In genomic region chr9:41272596-41272995, GRCm38 (mm10) we compare ENCODE assay signal across 9 mouse cellular contexts.
DNase-seq lines count a peak whose midpoint lies in the region; ATAC-seq and TF ChIP-seq lines count a peak whose summit lies in the region.
"Had no signal": no experiment of that assay in that cellular context is flagged by ENCODE, and none has a peak within 500 bp of the region (broad histone marks: within the 10 kb centered on the region; RNA-seq: fewer than 3 reads in every experiment).

No protein-coding gene starts in this region.

- H3K4me2 ChIP-seq in intestine, embryonic 14.5 days (ENCODE audit: low read length): peak overlapping the region; percentile 55
- H3K4me2 ChIP-seq in intestine, postnatal 0 days (replicated peaks; ENCODE audit: low read depth): no peak overlapping the region; the same call in 1 of the 2 replicates
- H3K4me2 ChIP-seq in heart, embryonic 16.5 days (ENCODE audit: low read depth, low read length): peak overlapping the region; percentile 12; the same call in 1 of the 2 replicates
- peak overlapping the region; percentile 51 for H3K4me2 ChIP-seq in midbrain, embryonic 11.5 days

- H3K9me3 ChIP-seq in intestine, embryonic 14.5 days (ENCODE audit: control insufficient read depth, low read length): no peaks in the 10 kb centered on the region
- H3K9me3 ChIP-seq in intestine, postnatal 0 days (ENCODE audit: control insufficient read depth): no peaks in the 10 kb centered on the region
- peaks cover 4% of the 10 kb centered on the region; the same call in 1 of the 2 replicates for H3K9me3 ChIP-seq in heart, embryonic 16.5 days (replicated peaks; ENCODE audit: control insufficient read depth, low read length)
- H3K9me3 ChIP-seq in midbrain, embryonic 11.5 days (ENCODE audit: control insufficient read depth, low read length): peaks cover 3% of the 10 kb centered on the region; the same call in 1 of the 2 replicates

- H3K27ac ChIP-seq in intestine, embryonic 14.5 days (ENCODE audit: low read depth): peak overlapping the region; percentile 57; the same call in 1 of the 2 replicates
- no peak overlapping the region for H3K27ac ChIP-seq in intestine, postnatal 0 days (ENCODE audit: low read depth, low read length)
- H3K27ac ChIP-seq in heart, embryonic 16.5 days (ENCODE audit: low read length): no peak overlapping the region
- peak overlapping the region; percentile 96 for H3K27ac ChIP-seq in midbrain, embryonic 11.5 days (ENCODE audit: low read depth, low read length)
- no peak overlapping the region for H3K27ac ChIP-seq in thymus, adult 2 months (ENCODE audit: control insufficient read depth, insufficient read depth, low read length)

- H3K9ac ChIP-seq in intestine, embryonic 14.5 days (ENCODE audit: low read length): peak overlapping the region; percentile 22; the same call in 1 of the 2 replicates
- H3K9ac ChIP-seq in intestine, postnatal 0 days (ENCODE audit: low read depth, low read length): no peak overlapping the region
- no peak overlapping the region for H3K9ac ChIP-seq in heart, embryonic 16.5 days (ENCODE audit: low read length)
- H3K9ac ChIP-seq in midbrain, embryonic 11.5 days (ENCODE audit: low read length): peak overlapping the region; percentile 39

- H3K36me3 ChIP-seq in intestine, embryonic 14.5 days (ENCODE audit: control insufficient read depth, insufficient read depth, low read length): no peaks in the 10 kb centered on the region
- no peaks in the 10 kb centered on the region for H3K36me3 ChIP-seq in intestine, postnatal 0 days (ENCODE audit: control insufficient read depth, insufficient read depth)
- no peaks in the 10 kb centered on the region for H3K36me3 ChIP-seq in heart, embryonic 16.5 days (ENCODE audit: control insufficient read depth, insufficient read depth)
- no peaks in the 10 kb centered on the region for H3K36me3 ChIP-seq in midbrain, embryonic 11.5 days (ENCODE audit: control insufficient read depth, insufficient read depth, low read length)
- H3K36me3 ChIP-seq in thymus, adult 2 months (ENCODE audit: control insufficient read depth, insufficient read depth, low read length): no peaks in the 10 kb centered on the region

- H3K4me3 ChIP-seq in intestine, embryonic 14.5 days (ENCODE audit: low read depth, low read length): 0 out of 2 replicates have a peak overlapping the region, but pooled peaks have one; percentile 36
- H3K4me3 ChIP-seq in intestine, postnatal 0 days (ENCODE audit: low read depth, low read length): no peak overlapping the region
- H3K4me3 ChIP-seq in heart, embryonic 16.5 days (ENCODE audit: low read length): no peak overlapping the region
- H3K4me3 ChIP-seq in midbrain, embryonic 11.5 days (ENCODE audit: low read depth, low read length): no peak overlapping the region
- no peak overlapping the region for H3K4me3 ChIP-seq in thymus, adult 2 months (ENCODE audit: control insufficient read depth, insufficient read depth, low read length)

- no peak for TF ChIP-seq POLR2A in thymus, adult 2 months (IDR thresholded peaks at IDR 0.05; ENCODE audit: control insufficient read depth, extremely low read depth, insufficient read depth, low read length, poor library complexity)

- no peaks in the 10 kb centered on the region for H3K27me3 ChIP-seq in intestine, embryonic 14.5 days (replicated peaks; ENCODE audit: control insufficient read depth, insufficient read depth, low read length)
- no peaks in the 10 kb centered on the region for H3K27me3 ChIP-seq in intestine, postnatal 0 days (replicated peaks; ENCODE audit: control insufficient read depth, insufficient read depth, low read length)
- H3K27me3 ChIP-seq in heart, embryonic 16.5 days (ENCODE audit: control insufficient read depth, insufficient read depth, low read length): no peaks in the 10 kb centered on the region
- H3K27me3 ChIP-seq in midbrain, embryonic 11.5 days (ENCODE audit: control insufficient read depth, insufficient read depth, low read length): no peaks in the 10 kb centered on the region
- H3K27me3 ChIP-seq in thymus, adult 2 months (ENCODE audit: control insufficient read depth, insufficient read depth, low read length): no peaks in the 10 kb centered on the region; the same call in 1 of the 2 replicates

- DNase-seq in intestine, embryonic 14.5 days (ENCODE audit: low spot score): peak; percentile 55
- DNase-seq in embryo, embryonic 11 days: peak; percentile 61
- DNase-seq in midbrain, embryonic 11.5 days (ENCODE audit: low spot score, missing footprints): peak; percentile 91
- no peak for DNase-seq in thymus, adult 2 months
- no peak for DNase-seq in cerebellum, adult 11 months
- no peak for DNase-seq in MN1 (ENCODE audit: low spot score)
- DNase-seq: thymus, adult 18-20 months had no signal

- TF ChIP-seq CTCF in intestine, postnatal 0 days (IDR thresholded peaks at IDR 0.05; ENCODE audit: low read depth): no peak
- no peak for TF ChIP-seq CTCF in thymus, adult 2 months (IDR thresholded peaks at IDR 0.05; ENCODE audit: borderline replicate concordance, control insufficient read depth, extremely low read depth, insufficient read depth, low read length, poor library complexity)

- WGBS in intestine, embryonic 14.5 days: 14% methylated on average over 6 of the region's 6 CpGs
- WGBS in intestine, postnatal 0 days: 27% methylated on average over 6 of the region's 6 CpGs
- WGBS in heart, embryonic 16.5 days: 24% methylated on average over 6 of the region's 6 CpGs
- WGBS in midbrain, embryonic 11.5 days: 7% methylated on average over 6 of the region's 6 CpGs
- 12% methylated on average over 6 of the region's 6 CpGs for WGBS in thymus, adult 2 months

- 0 out of 2 replicates have a peak, but pooled peaks cover 10% of the 10 kb centered on the region for H3K4me1 ChIP-seq in intestine, embryonic 14.5 days (replicated peaks; ENCODE audit: control insufficient read depth, insufficient read depth, low read length)
- H3K4me1 ChIP-seq in intestine, postnatal 0 days (replicated peaks; ENCODE audit: control insufficient read depth, insufficient read depth, low read length): no peaks in the 10 kb centered on the region
- H3K4me1 ChIP-seq in heart, embryonic 16.5 days (ENCODE audit: control insufficient read depth, insufficient read depth, low read length): peaks cover 9% of the 10 kb centered on the region; the same call in 1 of the 2 replicates
- peaks cover 6% of the 10 kb centered on the region for H3K4me1 ChIP-seq in midbrain, embryonic 11.5 days (ENCODE audit: control insufficient read depth, insufficient read depth, low read length)
- no peaks in the 10 kb centered on the region for H3K4me1 ChIP-seq in thymus, adult 2 months (replicated peaks; ENCODE audit: control insufficient read depth, insufficient read depth, low read length)

- no peak for ATAC-seq in intestine, embryonic 14.5 days (replicated peaks; ENCODE audit: low FRiP score, low TSS enrichment, low read depth)
- no peak for ATAC-seq in intestine, postnatal 0 days
- no peak for ATAC-seq in heart, embryonic 16.5 days (replicated peaks; ENCODE audit: extremely low read depth, insufficient read depth, low FRiP score)
- ATAC-seq in midbrain, embryonic 11.5 days (ENCODE audit: low FRiP score): no peak; the same call in 1 of the 2 replicates

Comparison
In these comparisons a context has a peak if more than half of its experiments do, and no peak if none do; other contexts are left out.
1. H3K27ac ChIP-seq: peak in intestine, embryonic 14.5 days (single experiment) and midbrain, embryonic 11.5 days (single experiment); none in intestine, postnatal 0 days (single experiment), heart, embryonic 16.5 days (single experiment) and thymus, adult 2 months (single experiment).
2. H3K9ac ChIP-seq: peak in intestine, embryonic 14.5 days (single experiment) and midbrain, embryonic 11.5 days (single experiment); none in intestine, postnatal 0 days (single experiment) and heart, embryonic 16.5 days (single experiment).
3. DNase-seq: peak in intestine, embryonic 14.5 days (single experiment), embryo, embryonic 11 days (single experiment) and midbrain, embryonic 11.5 days (single experiment); none in thymus, adult 2 months (single experiment), cerebellum, adult 11 months (single experiment) and MN1 (single experiment).